Mouse (Mus musculus) forebrain, postnatal 0 days (tissue): ENCODE data around the gene Carmil1. TPM values are rescaled to one million over a fixed set of nuclear protein-coding genes. Genes with fewer than 3 reads are reported as not detected.

Experiments used
- ATAC-seq: fragments of 200-750 bp; cut with Nextera tagmentation; 2 replicates; pipeline ENCODE4 v1.8.0; 2017; ENCODE audit warnings: mild to moderate bottlenecking, moderate library complexity
- DNase-seq: peaks from one replicate; pipeline ENCODE4 v3.0.0-alpha.2; 2015
- H3K27ac ChIP-seq: fragments of 300-500 bp; sonication (generic); 2 replicates; pipeline ENCODE4 v1.5.1; 2014; ENCODE audit warnings: low read depth, mild to moderate bottlenecking, antibody characterized with exemption, low read length, moderate library complexity, mixed read lengths
- H3K27me3 ChIP-seq: fragments of 300-500 bp; sonication (generic); 2 replicates; pipeline ENCODE4 v1.6.1; 2014; ENCODE audit warnings: mild to moderate bottlenecking, low read length, mixed read lengths; ENCODE audit not compliant: insufficient read depth
- H3K36me3 ChIP-seq: fragments of 300-500 bp; sonication (generic); 2 replicates; pipeline ENCODE4 v1.6.1; 2014; ENCODE audit warnings: mild to moderate bottlenecking, moderate library complexity; ENCODE audit not compliant: insufficient read depth
- H3K4me1 ChIP-seq: fragments of 300-500 bp; sonication (generic); 2 replicates; pipeline ENCODE4 v1.6.1; 2014; ENCODE audit warnings: antibody characterized with exemption; ENCODE audit not compliant: insufficient read depth
- H3K4me2 ChIP-seq: fragments of 300-500 bp; sonication (generic); 2 replicates; pipeline ENCODE4 v1.6.1; 2014; ENCODE audit warnings: low read depth, mild to moderate bottlenecking, moderate library complexity
- H3K4me3 ChIP-seq: fragments of 300-500 bp; sonication (generic); 2 replicates; pipeline ENCODE4 v1.5.1; 2014; ENCODE audit warnings: low read depth, low read length, mixed read lengths
- H3K9ac ChIP-seq: fragments of 300-500 bp; sonication (generic); 2 replicates; pipeline ENCODE4 v1.6.1; 2014; ENCODE audit warnings: mild to moderate bottlenecking
- H3K9me3 ChIP-seq: fragments of 300-500 bp; sonication (generic); 2 replicates; pipeline ENCODE4 v1.6.1; 2016; ENCODE audit warnings: low read length
- CTCF ChIP-seq: sonication (generic); IDR thresholded peaks from 2 replicates; pipeline ENCODE4 v1.5.1; 2016; ENCODE audit warnings: antibody characterized with exemption, control low read depth, low read depth
- WGBS: fragments of 180-500 bp; shearing (Covaris S2); extraction: QIAGEN DNeasy Blood & Tissue Kit; methylation state at CpG from one replicate; pipeline ENCODE4 v1.1.7; 2014; 5-methylcytosine and 5-hydroxymethylcytosine counted together
- polyA plus RNA-seq: library from polyadenylated mRNA; unstranded; fragments of >200 nt; fragmentation: Nextera tagmentation; extraction: Ambion mirVana; gene quantifications from 2 replicates; pipeline ENCODE4 v1.2.1, GENCODE M21; 2015
- total RNA-seq: library from RNA; depleted of rRNA; stranded (reverse); fragments of >200 nt; gene quantifications from 2 replicates; pipeline ENCODE4 v1.2.3, GENCODE M21; 2014; rRNA removed

The Carmil1 gene
- total and polyA plus RNA-seq, 2 experiments from 2014 or later: 30.2 to 47.9 TPM

DNA sequence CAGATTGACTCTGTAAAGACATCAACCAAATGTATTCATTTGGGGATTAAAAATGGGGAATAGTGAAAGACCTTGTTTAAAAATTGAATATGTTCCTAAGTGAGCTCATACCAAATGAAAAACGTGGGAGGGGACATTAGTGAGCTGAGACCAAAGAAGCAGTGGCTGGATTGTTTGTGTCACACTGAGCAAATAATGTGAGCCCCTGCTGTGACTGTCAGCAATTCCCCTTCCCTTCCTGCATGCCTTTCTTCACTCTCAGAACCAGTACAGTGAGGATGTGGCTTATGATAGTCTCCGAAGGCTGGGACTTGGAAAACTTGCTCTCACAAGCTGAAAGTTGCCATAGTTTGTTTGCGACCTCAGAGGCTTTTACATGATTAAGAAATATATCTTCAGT lies 295.5 kb downstream of the Carmil1 start:
- TF ChIP-seq CTCF: no peak
- Histone ChIP-seq H3K9ac (no peak overlapping the region), H3K4me3 (no peak overlapping the region), H3K9me3 (no peaks in the 10 kb centered on the region), H3K36me3 (no peaks in the 10 kb centered on the region), H3K27me3 (no peaks in the 10 kb centered on the region; the same call in 1 of the 2 replicates), H3K4me1 (no peaks in the 10 kb centered on the region; the same call in 1 of the 2 replicates), H3K27ac (no peak overlapping the region), H3K4me2 (no peak overlapping the region)
- DNase-seq (no peak), ATAC-seq (no peak)
- 34% methylated on average over 3 of the region's 3 CpGs for WGBS

DNA sequence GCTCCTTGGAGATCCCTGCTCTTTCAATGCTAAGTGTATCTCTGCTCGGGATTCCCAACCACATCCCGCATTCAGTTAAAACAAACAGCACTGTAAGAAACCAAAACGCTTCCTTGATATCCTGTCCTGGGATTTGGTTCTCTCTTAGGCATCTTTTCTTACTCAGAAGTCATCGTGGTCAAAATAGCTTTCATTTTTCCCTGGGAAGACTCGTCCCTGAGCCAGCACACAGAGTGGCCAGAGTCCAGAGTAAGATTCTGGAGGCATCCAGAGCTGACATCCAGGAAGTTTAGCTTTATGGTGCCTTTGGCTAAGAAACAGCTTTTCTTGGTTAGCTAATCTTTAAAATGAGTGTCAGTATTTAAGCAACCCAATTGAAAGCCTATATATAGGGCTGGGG lies 308.3 kb downstream of the Carmil1 start:
- no peak for TF ChIP-seq CTCF
- Histone ChIP-seq H3K36me3 (no peaks in the 10 kb centered on the region), H3K9me3 (no peaks in the 10 kb centered on the region), H3K9ac (no peak overlapping the region), H3K4me3 (no peak overlapping the region), H3K4me1 (0 out of 2 replicates have a peak, but pooled peaks cover 2% of the 10 kb centered on the region), H3K27ac (no peak overlapping the region), H3K27me3 (no peaks in the 10 kb centered on the region), H3K4me2 (no peak overlapping the region)
- DNase-seq (no peak), ATAC-seq (no peak; the same call in 1 of the 2 replicates)
- WGBS: 61% methylated on average over 5 of the region's 5 CpGs

DNA sequence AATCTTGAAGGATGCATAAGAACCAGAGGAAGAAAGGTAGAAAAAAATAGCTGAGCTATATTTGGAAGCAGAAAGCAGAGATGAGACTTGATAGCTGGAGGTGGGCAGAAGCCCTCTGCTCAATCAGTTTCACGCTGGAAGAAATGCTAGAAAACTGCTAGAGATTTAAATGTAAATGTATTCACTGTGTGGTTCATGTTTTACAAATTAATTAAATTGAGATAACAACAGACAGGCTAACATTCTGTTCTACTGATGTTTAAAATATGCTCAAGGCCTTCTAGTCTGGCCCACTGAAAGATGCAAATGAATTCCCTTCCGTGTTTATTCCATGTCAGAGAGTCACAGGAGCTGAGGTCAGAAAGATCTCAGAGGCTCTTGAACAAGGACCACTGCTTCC lies 308.7 kb downstream of the Carmil1 start:
- H3K36me3 ChIP-seq: no peaks in the 10 kb centered on the region
- ATAC-seq: peak; percentile 78
- no peak overlapping the region for H3K9ac ChIP-seq
- no peaks in the 10 kb centered on the region for H3K27me3 ChIP-seq
- no peak for TF ChIP-seq CTCF
- H3K4me2 ChIP-seq: no peak overlapping the region
- no peak overlapping the region for H3K4me3 ChIP-seq
- H3K9me3 ChIP-seq: no peaks in the 10 kb centered on the region
- WGBS: 30% methylated on average over 2 of the region's 2 CpGs
- no peak overlapping the region for H3K27ac ChIP-seq
- H3K4me1 ChIP-seq: 0 out of 2 replicates have a peak, but pooled peaks cover 2% of the 10 kb centered on the region
- DNase-seq: peak; percentile 35

DNA sequence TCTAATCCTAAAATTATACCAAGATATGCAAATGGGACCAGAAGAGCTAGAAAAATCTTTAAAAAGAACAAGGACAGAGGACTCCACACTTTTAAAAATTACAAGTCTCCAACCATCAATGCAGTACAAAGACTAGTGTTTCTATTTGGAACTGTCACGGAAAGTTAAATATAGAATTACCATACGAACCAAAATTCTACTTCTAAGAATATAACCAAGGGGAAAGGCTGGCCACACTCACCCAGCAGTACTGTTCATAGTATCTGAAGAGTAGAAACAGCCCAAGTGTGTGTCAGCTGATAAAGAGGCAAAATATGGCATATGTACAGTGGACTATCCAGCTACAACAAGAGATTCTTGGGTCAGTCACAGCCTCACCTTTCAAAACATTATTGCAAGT lies 315.7 kb downstream of the Carmil1 start:
- peak; percentile 38 for ATAC-seq
- Histone ChIP-seq H3K4me3 (no peak overlapping the region), H3K27me3 (no peaks in the 10 kb centered on the region), H3K4me1 (no peaks in the 10 kb centered on the region), H3K9ac (no peak overlapping the region), H3K36me3 (no peaks in the 10 kb centered on the region), H3K4me2 (no peak overlapping the region), H3K9me3 (no peaks in the 10 kb centered on the region), H3K27ac (no peak overlapping the region)
- DNase-seq: no peak
- TF ChIP-seq CTCF: no peak
- WGBS: 62% methylated on average over 2 of the region's 2 CpGs

Other genes starting within 250 kb of the Carmil1 start
- not detected in 2 replicates for gene Cmah, start 46.6 kb upstream of the Carmil1 start, total RNA-seq
- gene Cmah, start 46.6 kb upstream of the Carmil1 start, polyA plus RNA-seq: 0.08 and 0.16 TPM in 2 replicates